19 mouse cellular contexts compared by ENCODE assay signal in the genomic region with DNA sequence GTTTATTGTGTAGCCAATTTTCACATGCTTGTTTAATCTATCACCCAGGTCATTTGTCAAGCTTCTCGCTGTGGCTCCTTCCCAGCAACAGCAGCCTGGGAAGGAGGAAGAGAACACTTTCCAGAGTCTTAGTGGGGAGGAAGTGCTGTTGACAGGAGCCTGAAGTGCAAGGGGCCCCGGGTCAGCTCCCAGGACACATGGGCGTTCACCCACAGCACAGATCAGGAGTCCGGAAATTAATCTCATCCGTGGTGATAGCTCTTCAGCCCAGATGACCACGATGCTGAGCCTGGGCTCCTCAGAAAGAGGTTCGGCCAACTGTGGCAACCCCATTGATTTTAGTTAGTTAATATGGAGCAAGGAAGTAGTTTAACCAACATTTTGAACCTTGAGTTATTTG.
A peak's percentile ranks its signal among the peaks of the same experiment; 100 is the strongest.
DNase-seq lines count a peak whose midpoint lies in the region; ATAC-seq and TF ChIP-seq lines count a peak whose summit lies in the region.
"Had no signal": no experiment of that assay in that cellular context is flagged by ENCODE, and none has a peak within 500 bp of the region (broad histone marks: within the 10 kb centered on the region; RNA-seq: fewer than 3 reads in every experiment).

No protein-coding gene starts in this region.

- no peak for TF ChIP-seq POLR2A in kidney, adult 2 months (IDR thresholded peaks at IDR 0.05; ENCODE audit: low read depth, low read length)

- H3K4me1 ChIP-seq in kidney, adult 2 months (ENCODE audit: control insufficient read depth, insufficient read depth, low read length) = no peaks in the 10 kb centered on the region; the same call in 1 of the 2 replicates
- no peaks in the 10 kb centered on the region for H3K4me1 ChIP-seq in kidney, postnatal 0 days (replicated peaks; ENCODE audit: insufficient read depth, low read length)
- H3K4me1 ChIP-seq: embryonic facial prominence, embryonic 10.5 days; forebrain, embryonic 13.5 days; hindbrain, embryonic 15.5 days had no signal

- ATAC-seq in kidney, postnatal 0 days (replicated peaks; ENCODE audit: low FRiP score, low read depth) = no peak; the same call in 1 of the 2 replicates
- ATAC-seq: forebrain, embryonic 13.5 days; forebrain, postnatal 0 days had no signal

- no peak overlapping the region for H3K4me3 ChIP-seq in kidney, adult 2 months (ENCODE audit: insufficient read depth, low read depth, low read length)
- H3K4me3 ChIP-seq in kidney, postnatal 0 days (replicated peaks; ENCODE audit: low read depth, low read length) = no peak overlapping the region
- H3K4me3 ChIP-seq: embryonic facial prominence, embryonic 10.5 days; forebrain, embryonic 13.5 days; heart, embryonic 13.5 days; hindbrain, embryonic 15.5 days had no signal

- 30% methylated on average over 7 of the region's 7 CpGs for WGBS in kidney, adult 2 months
- 17% methylated on average over 7 of the region's 7 CpGs for WGBS in kidney, postnatal 0 days

- H3K9ac ChIP-seq in kidney, postnatal 0 days (ENCODE audit: low read depth, low read length) = no peak overlapping the region
- H3K9ac ChIP-seq: forebrain, embryonic 13.5 days; forebrain, postnatal 0 days; heart, embryonic 13.5 days; hindbrain, embryonic 15.5 days had no signal

- no peak overlapping the region for H3K4me2 ChIP-seq in kidney, postnatal 0 days (ENCODE audit: low read length)
- H3K4me2 ChIP-seq: forebrain, embryonic 13.5 days; heart, embryonic 13.5 days; hindbrain, embryonic 15.5 days had no signal

- H3K27ac ChIP-seq in kidney, adult 2 months (ENCODE audit: insufficient read depth, low read depth, low read length) = no peak overlapping the region
- no peak overlapping the region for H3K27ac ChIP-seq in kidney, postnatal 0 days
- H3K27ac ChIP-seq: embryonic facial prominence, embryonic 10.5 days; forebrain, embryonic 13.5 days; heart, embryonic 13.5 days; hindbrain, embryonic 15.5 days had no signal

- no peak for TF ChIP-seq CTCF in kidney, adult 2 months (conservative IDR thresholded peaks at IDR 0.05; ENCODE audit: insufficient read depth, insufficient read length, low read depth, low read length)
- TF ChIP-seq CTCF in kidney, postnatal 0 days (IDR thresholded peaks at IDR 0.05; ENCODE audit: low read depth) = no peak

- no peaks in the 10 kb centered on the region for H3K36me3 ChIP-seq in kidney, adult 2 months (ENCODE audit: control insufficient read depth, insufficient read depth, low read length)
- H3K36me3 ChIP-seq in kidney, postnatal 0 days (ENCODE audit: insufficient read depth, low read length) = no peaks in the 10 kb centered on the region
- H3K36me3 ChIP-seq: embryonic facial prominence, embryonic 10.5 days; G1E; heart, embryonic 13.5 days; hindbrain, embryonic 15.5 days had no signal

- H3K9me3 ChIP-seq in kidney, postnatal 0 days (replicated peaks; ENCODE audit: low read length) = no peaks in the 10 kb centered on the region
- H3K9me3 ChIP-seq: embryonic facial prominence, embryonic 10.5 days; forebrain, embryonic 13.5 days; G1E; heart, embryonic 13.5 days; hindbrain, embryonic 15.5 days had no signal

- H3K27me3 ChIP-seq in kidney, adult 2 months (replicated peaks; ENCODE audit: control insufficient read depth, insufficient read depth, low read length) = no peaks in the 10 kb centered on the region
- H3K27me3 ChIP-seq in kidney, postnatal 0 days (ENCODE audit: insufficient read depth, low read length) = no peaks in the 10 kb centered on the region
- H3K27me3 ChIP-seq: forebrain, embryonic 13.5 days; hindbrain, embryonic 15.5 days had no signal

- peak; percentile 13 for DNase-seq in kidney, adult 2 months
- no peak for DNase-seq in kidney, adult 9 months
- peak; percentile 29 for DNase-seq in kidney, postnatal 0 days (ENCODE audit: low spot score)
- no peak for DNase-seq in kidney, postnatal 10 days
- peak; percentile 11 for DNase-seq in lung, postnatal 36 days
- no peak for DNase-seq in lung, postnatal 14 days
- DNase-seq in spleen, adult 12 weeks (ENCODE audit: low spot score) = no peak
- DNase-seq: adrenal gland, postnatal 10 days; cerebellum, adult 18-20 months; cerebellum, adult 9-11 months; cerebellum, postnatal 36 days; forebrain, postnatal 0 days; gastrocnemius, postnatal 14 days; heart, postnatal 36 days had no signal

Comparison
In these comparisons a context has a peak if more than half of its experiments do, and no peak if none do; other contexts are left out.
1. DNase-seq: peak in kidney, adult 2 months (single experiment), kidney, postnatal 0 days (single experiment) and lung, postnatal 36 days (single experiment); none in kidney, adult 9 months (single experiment), kidney, postnatal 10 days (single experiment), lung, postnatal 14 days (single experiment) and spleen, adult 12 weeks (single experiment).